Mouse (Mus musculus) embryonic facial prominence, embryonic 11.5 days (tissue): ENCODE results near the gene Rgl1. TPM values are rescaled to one million over a fixed set of nuclear protein-coding genes. Genes with fewer than 3 reads are reported as not detected.
A peak's percentile ranks its signal among the peaks of the same experiment; 100 is the strongest.
"Not testable (repeated sequence)": the region's sequence is repeated elsewhere in the genome, so short reads cannot be mapped to it uniquely, and the experiment has no call there.

Experiments
- ATAC-seq: fragments of 200-750 bp; cut with Nextera tagmentation; replicated peaks from 2 replicates; pipeline ENCODE4 v1.8.0; 2017; ENCODE audit warnings: low read depth; ENCODE audit not compliant: insufficient number of reproducible peaks, low FRiP score, low TSS enrichment
- DNase-seq: peaks from one replicate; pipeline ENCODE4 v3.0.0-alpha.2; 2015; ENCODE audit warnings: low spot score
- H3K27ac ChIP-seq: fragments of 300-500 bp; sonication (generic); replicated peaks from 2 replicates; pipeline ENCODE4 v1.5.1; 2014; ENCODE audit warnings: mild to moderate bottlenecking, low read depth, low read length, control low read depth
- H3K27me3 ChIP-seq: fragments of 300-500 bp; sonication (generic); 2 replicates; pipeline ENCODE4 v1.6.1; 2014; ENCODE audit warnings: mild to moderate bottlenecking, low read length, moderate library complexity, mixed read lengths; ENCODE audit not compliant: control insufficient read depth, insufficient read depth
- H3K36me3 ChIP-seq: fragments of 300-500 bp; sonication (generic); replicated peaks from 2 replicates; pipeline ENCODE4 v1.6.1; 2014; ENCODE audit warnings: low read depth, mild to moderate bottlenecking, low read length, moderate library complexity, mixed read lengths; ENCODE audit not compliant: control insufficient read depth, insufficient read depth
- H3K4me1 ChIP-seq: fragments of 300-500 bp; sonication (generic); 2 replicates; pipeline ENCODE4 v1.6.1; 2014; ENCODE audit warnings: low read length, mixed read lengths; ENCODE audit not compliant: control insufficient read depth, insufficient read depth
- H3K4me2 ChIP-seq: fragments of 300-500 bp; sonication (generic); 2 replicates; pipeline ENCODE4 v1.6.1; 2014; ENCODE audit warnings: low read depth, mild to moderate bottlenecking, control low read depth, low read length, moderate library complexity
- H3K4me3 ChIP-seq: fragments of 300-500 bp; sonication (generic); 2 replicates; pipeline ENCODE4 v1.5.1; 2014; ENCODE audit warnings: low read depth, low read length, control low read depth
- H3K9ac ChIP-seq: fragments of 300-500 bp; sonication (generic); replicated peaks from 2 replicates; pipeline ENCODE4 v1.6.1; 2014; ENCODE audit warnings: mild to moderate bottlenecking, control low read depth, low read length
- H3K9me3 ChIP-seq: fragments of 300-500 bp; sonication (generic); replicated peaks from 2 replicates; pipeline ENCODE4 v1.6.1; 2016; ENCODE audit warnings: mild to moderate bottlenecking, low read length, inconsistent platforms, mixed read lengths; ENCODE audit not compliant: control insufficient read depth
- WGBS: fragments of 180-500 bp; shearing (Covaris S2); extraction: QIAGEN DNeasy Blood & Tissue Kit; methylation state at CpG from one replicate; pipeline ENCODE4 v1.1.7; 2014; 5-methylcytosine and 5-hydroxymethylcytosine counted together
- polyA plus RNA-seq: library from polyadenylated mRNA; unstranded; fragments of >200 nt; fragmentation: Nextera tagmentation; extraction: Ambion mirVana; gene quantifications from 2 replicates; pipeline ENCODE4 v1.2.1, GENCODE M21; 2014

The Rgl1 gene
- polyA plus RNA-seq, 1 experiment from 2014 or later: 26.0 TPM

GRCm38 (mm10) chr1:152774601-152775000, 8.4 kb upstream of the Rgl1 start:
- H3K4me2 ChIP-seq, H3K9me3 ChIP-seq, DNase-seq, H3K4me1 ChIP-seq, H3K27ac ChIP-seq, H3K36me3 ChIP-seq, H3K4me3 ChIP-seq, H3K9ac ChIP-seq, ATAC-seq, H3K27me3 ChIP-seq: not testable (repeated sequence)
- 96% methylated on average over 3 of the region's 3 CpGs for WGBS

- 91% methylated on average over 9 of the region's 9 CpGs for WGBS
- ATAC-seq (no peak), DNase-seq (no peak)
- Histone ChIP-seq H3K36me3 (no peaks in the 10 kb centered on the region; the same call in 1 of the 2 replicates), H3K27ac (no peak overlapping the region), H3K9me3 (no peaks in the 10 kb centered on the region), H3K4me1 (no peaks in the 10 kb centered on the region), H3K4me3 (no peak overlapping the region), H3K27me3 (no peaks in the 10 kb centered on the region), H3K4me2 (no peak overlapping the region), H3K9ac (no peak overlapping the region)
These were observed 4.9 kb upstream of the Rgl1 start for GRCm38 (mm10) chr1:152771016-152771415.

- ATAC-seq (no peak), DNase-seq (peak; percentile 93)
- Histone ChIP-seq H3K27ac (no peak overlapping the region), H3K9ac (no peak overlapping the region), H3K9me3 (no peaks in the 10 kb centered on the region), H3K4me1 (no peaks in the 10 kb centered on the region), H3K36me3 (no peaks in the 10 kb centered on the region; the same call in 1 of the 2 replicates), H3K4me2 (no peak overlapping the region), H3K4me3 (no peak overlapping the region), H3K27me3 (no peaks in the 10 kb centered on the region)
- WGBS: 8% methylated on average over 5 of the region's 5 CpGs
These were observed 1.8 kb upstream of the Rgl1 start for GRCm38 (mm10) chr1:152767749-152768488.

GRCm38 (mm10) chr1:152766804-152767748, 925 bp upstream of the Rgl1 start:
- H3K36me3 ChIP-seq: no peaks in the 10 kb centered on the region
- H3K9me3 ChIP-seq: no peaks in the 10 kb centered on the region
- peak overlapping the region; percentile 93 for H3K9ac ChIP-seq
- H3K27me3 ChIP-seq: no peaks in the 10 kb centered on the region
- H3K4me1 ChIP-seq: no peaks in the 10 kb centered on the region
- under 1% methylated on average over 60 of the region's 60 CpGs for WGBS
- DNase-seq (peak; percentile 20), ATAC-seq (peak; percentile 68)
- H3K27ac ChIP-seq: peak overlapping the region; percentile 62
- peak overlapping the region; percentile 98 for H3K4me3 ChIP-seq
- peak overlapping the region; percentile 83 for H3K4me2 ChIP-seq

GRCm38 (mm10) chr1:152761791-152762190, 4.4 kb downstream of the Rgl1 start:
- 85% methylated on average over 2 of the region's 2 CpGs for WGBS
- no peak overlapping the region for H3K9ac ChIP-seq

DNA sequence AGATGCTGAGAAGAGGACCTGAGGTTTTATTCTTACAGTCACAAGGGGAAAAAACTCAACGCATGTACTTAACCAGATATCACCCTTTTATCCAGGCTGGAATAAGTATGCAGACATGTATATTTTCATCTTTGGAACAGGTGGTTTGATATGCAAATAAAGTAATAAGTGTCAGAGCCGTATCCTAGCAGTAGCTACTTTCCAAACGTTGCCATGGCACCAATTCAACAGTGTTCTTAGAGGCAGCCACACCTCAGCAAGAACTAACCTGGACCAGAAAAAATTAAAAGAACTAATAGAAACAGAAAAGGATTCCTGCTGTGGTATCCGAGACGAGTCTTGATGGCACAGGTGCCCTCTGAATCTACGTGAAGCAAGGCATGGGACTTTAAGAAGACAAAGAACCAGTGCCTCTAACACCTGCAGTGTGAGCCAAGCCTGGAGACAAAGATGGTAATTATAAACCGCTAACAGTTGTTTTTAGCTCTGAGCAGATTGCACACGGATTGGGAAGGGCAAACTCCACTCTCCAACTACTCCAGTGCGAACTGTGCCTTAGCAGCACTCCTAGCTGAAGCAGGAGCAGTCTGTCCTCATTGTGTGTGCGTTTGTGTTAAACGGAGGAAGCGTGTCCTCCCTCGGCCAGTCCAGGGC, 15.7 kb downstream of the Rgl1 start, which contains the start of gene Apobec4:
TSS of gene Apobec4 (plus strand) at position 240 of the 654 bp plus-strand sequence.
- ATAC-seq (no peak), DNase-seq (no peak)
- 75% methylated on average over 13 of the region's 13 CpGs for WGBS
- Histone ChIP-seq H3K36me3 (no peaks in the 10 kb centered on the region), H3K27ac (no peak within 1 kb of the TSS), H3K9me3 (no peaks in the 10 kb centered on the region), H3K9ac (no peak within 1 kb of the TSS), H3K4me1 (no peaks in the 10 kb centered on the region), H3K27me3 (no peaks in the 10 kb centered on the region), H3K4me2 (no peak within 1 kb of the TSS), H3K4me3 (no peak within 1 kb of the TSS)

More at GRCm38 (mm10) chr1:152761791-152762190, 4.4 kb downstream of the Rgl1 start:
- Histone ChIP-seq H3K4me2 (no peak overlapping the region), H3K27ac (no peak overlapping the region), H3K4me1 (no peaks in the 10 kb centered on the region), H3K27me3 (no peaks in the 10 kb centered on the region), H3K4me3 (no peak overlapping the region), H3K9me3 (no peaks in the 10 kb centered on the region), H3K36me3 (no peaks in the 10 kb centered on the region)
- no peak for DNase-seq
- no peak for ATAC-seq

- Histone ChIP-seq H3K27me3 (no peaks in the 10 kb centered on the region), H3K36me3 (no peaks in the 10 kb centered on the region), H3K4me2 (no peak overlapping the region), H3K9ac (no peak overlapping the region), H3K4me1 (no peaks in the 10 kb centered on the region), H3K9me3 (no peaks in the 10 kb centered on the region), H3K27ac (no peak overlapping the region), H3K4me3 (no peak overlapping the region)
- ATAC-seq (no peak), DNase-seq (no peak)
- 75% methylated on average over 9 of the region's 9 CpGs for WGBS
These were observed 16.9 kb downstream of the Rgl1 start for GRCm38 (mm10) chr1:152749276-152749675.
